Mouse (Mus musculus): ENCODE measurements around the gene Adra2b. TPM values are rescaled to one million over a fixed set of nuclear protein-coding genes. Genes with fewer than 3 reads are reported as not detected.

Adra2b gene
- polyA plus RNA-seq, 1 experiment = 2.4 TPM

DNA sequence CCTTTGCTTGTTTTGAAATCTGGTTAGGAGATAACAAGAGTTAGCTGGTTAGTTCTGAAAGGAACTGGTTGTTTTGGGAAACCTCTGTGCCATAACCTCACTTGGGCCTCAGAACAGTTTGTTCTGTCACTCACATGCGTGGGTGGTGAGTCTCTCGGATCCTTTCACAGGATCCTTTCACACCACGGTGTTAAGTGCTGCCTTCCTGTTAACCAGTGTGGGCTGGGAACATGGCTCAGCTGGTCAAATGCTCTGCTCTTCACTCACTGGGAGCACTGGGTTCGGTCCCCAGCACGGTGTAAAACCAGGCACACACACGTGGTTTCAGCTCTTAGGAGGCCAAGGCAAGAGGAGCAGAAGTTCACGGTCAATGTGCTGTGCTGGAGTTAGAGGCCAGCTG lies 38.6 kb upstream of the Adra2b start:
- Histone ChIP-seq H3K27me3 (ENCODE audit: control insufficient read depth) (peaks cover 3% of the 10 kb centered on the region; the same call in 1 of the 2 replicates), H3K4me1 (ENCODE audit: control insufficient read depth) (peaks cover 6% of the 10 kb centered on the region), H3K4me3 (replicated peaks) (no peak overlapping the region), H3K9me3 (ENCODE audit: control insufficient read depth, low read length) (no peaks in the 10 kb centered on the region), H3K36me3 (ENCODE audit: control insufficient read depth) (no peaks in the 10 kb centered on the region)
- TF ChIP-seq TAL1 (IDR thresholded peaks at IDR 0.05; ENCODE audit: low read length) = no peak
- TF ChIP-seq GATA1 (IDR thresholded peaks at IDR 0.05; ENCODE audit: low read length) = no peak

DNA sequence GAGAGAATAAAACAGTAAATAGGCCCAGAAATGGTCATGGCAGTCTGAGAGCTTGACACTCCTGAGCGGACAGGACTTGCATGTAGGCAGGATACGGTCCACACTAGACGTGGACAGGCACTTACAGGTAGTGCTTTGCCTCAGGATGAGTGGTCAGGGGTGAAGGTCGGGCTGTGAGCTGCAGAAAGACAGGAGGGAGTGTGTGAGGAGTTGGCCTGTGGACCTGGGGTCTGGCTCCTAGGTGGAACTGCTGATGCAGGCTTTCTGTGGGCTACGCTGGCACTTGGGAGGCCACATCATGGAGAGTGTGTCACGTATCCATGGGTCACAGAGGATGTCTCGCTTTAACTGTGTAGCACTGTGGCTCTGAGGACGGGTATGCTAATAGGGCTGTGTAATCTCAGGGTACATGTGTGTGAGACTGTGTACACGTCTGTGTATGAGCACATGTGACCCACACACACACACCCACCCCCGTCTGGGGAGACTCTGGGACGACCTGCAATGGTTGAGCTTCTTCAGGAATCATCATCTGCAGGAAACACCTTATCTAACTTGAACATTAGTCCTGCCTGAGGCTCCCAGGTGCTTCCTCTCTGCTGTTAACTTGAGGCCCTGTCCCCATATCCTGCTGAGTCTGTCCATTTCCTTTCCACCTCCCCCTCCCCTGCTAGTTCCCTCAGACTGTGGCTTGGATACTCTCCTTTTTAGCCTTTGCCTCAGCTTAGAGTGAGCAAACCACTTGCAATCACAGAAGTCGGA lies 34.7 kb upstream of the Adra2b start:
- TF ChIP-seq TAL1 (IDR thresholded peaks at IDR 0.05; ENCODE audit: low read length) = no peak
- TF ChIP-seq GATA1 (IDR thresholded peaks at IDR 0.05; ENCODE audit: low read length) = no peak
- no peaks in the 10 kb centered on the region for H3K36me3 ChIP-seq (ENCODE audit: control insufficient read depth)
- peaks cover 7% of the 10 kb centered on the region for H3K4me1 ChIP-seq (ENCODE audit: control insufficient read depth)
- peaks cover 3% of the 10 kb centered on the region for H3K27me3 ChIP-seq (ENCODE audit: control insufficient read depth)
- H3K4me3 ChIP-seq (replicated peaks) = no peak overlapping the region
- no peaks in the 10 kb centered on the region for H3K9me3 ChIP-seq (ENCODE audit: control insufficient read depth, low read length)

DNA sequence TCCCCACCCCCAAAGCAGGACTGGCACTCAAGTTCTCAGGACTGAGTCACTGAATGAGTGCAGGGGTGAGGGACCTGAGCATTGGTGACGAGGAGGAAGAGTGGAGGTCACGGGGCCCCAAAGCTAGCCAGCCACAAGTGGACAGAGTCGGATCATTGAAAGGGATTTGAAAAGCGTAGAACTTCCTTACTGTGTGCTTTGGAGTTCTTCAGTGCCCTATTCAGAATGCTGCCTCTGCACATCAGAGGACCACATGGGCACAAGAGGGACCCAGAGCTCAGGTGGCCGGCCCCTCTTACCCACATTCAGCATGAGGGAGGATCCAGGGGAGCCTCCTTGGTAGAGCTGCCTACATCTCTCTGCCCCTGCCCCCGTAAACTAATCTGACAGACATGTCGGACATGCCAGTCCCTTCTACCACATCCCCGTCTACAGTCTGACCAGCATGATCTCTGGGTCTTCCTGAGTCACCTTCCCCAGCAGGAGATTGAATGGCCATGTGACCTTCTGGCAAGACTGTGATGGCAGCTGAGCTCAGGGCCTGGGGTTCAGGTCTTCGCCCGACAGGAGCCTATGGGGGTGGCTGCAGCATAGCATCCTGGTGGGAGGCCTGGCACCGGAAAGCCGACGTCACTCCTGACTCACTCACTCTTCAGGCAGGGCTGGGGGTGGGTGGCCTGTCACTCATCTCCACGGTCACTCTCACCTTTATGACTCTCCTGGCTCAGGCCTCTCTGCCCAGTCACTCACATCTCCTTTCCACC lies 30.0 kb upstream of the Adra2b start:
- peaks cover 41% of the 10 kb centered on the region for H3K27me3 ChIP-seq (ENCODE audit: control insufficient read depth)
- no peaks in the 10 kb centered on the region for H3K9me3 ChIP-seq (ENCODE audit: control insufficient read depth, low read length)
- H3K36me3 ChIP-seq (ENCODE audit: control insufficient read depth) = no peaks in the 10 kb centered on the region
- TF ChIP-seq TAL1 (IDR thresholded peaks at IDR 0.05; ENCODE audit: low read length) (no peak), GATA1 (IDR thresholded peaks at IDR 0.05; ENCODE audit: low read length) (no peak)
- no peak overlapping the region for H3K4me3 ChIP-seq (replicated peaks)
- peaks cover 26% of the 10 kb centered on the region for H3K4me1 ChIP-seq (ENCODE audit: control insufficient read depth)

DNA sequence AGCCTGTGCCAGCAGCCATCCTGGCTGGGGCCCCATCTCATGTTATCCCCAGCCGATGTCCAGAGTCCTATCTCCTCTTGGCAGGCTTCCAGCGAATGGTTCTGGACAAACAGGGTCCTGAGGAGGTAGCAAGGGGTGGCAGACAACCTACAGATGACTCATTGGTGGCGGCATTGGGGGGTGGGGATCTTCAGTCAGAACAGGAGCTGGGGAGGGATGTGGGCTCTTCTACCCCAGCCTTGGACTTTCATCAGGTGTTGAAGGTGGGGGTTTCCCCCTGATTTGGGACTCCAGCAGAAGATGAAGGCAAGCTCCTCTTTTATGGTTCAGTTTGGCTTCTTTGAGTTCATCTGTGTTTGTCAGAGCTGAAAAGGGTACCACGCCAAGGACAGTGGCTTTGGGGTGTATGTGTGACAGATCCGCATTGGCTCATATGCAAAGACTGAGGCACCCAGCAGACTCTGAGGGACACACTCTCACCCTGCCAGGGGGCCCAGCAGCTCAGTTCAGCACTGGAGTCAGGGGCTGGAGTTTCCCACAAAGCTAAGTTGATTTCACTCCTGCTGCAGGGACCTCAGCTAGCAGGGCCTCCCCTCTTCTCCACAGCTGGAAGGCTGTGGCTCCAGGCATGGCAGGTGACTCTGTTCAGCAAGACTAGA lies 28.9 kb upstream of the Adra2b start:
- H3K4me3 ChIP-seq (replicated peaks) = no peak overlapping the region

DNA sequence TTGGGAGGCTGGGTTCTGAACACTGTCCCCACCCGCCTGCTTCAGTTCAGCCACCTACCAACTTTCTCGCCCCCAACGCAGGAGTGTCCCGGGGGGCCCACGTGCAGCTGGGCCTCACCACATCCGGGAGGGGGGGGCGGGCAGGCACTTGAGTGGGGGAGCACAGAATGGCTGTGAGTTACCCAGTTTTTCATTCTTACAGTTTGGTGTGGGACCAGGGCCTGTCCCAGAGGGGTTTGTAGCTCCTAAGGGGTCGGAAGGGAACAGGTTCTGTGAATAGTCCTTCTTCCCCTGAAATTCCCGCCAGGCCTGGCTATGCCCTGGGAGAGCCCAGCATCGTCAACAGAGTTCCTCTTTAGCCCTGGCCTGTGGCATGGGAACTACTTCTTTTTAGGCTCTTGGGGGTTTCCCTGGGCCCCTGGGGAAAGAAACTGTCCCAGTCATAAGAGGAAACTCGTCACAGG lies 27.9 kb upstream of the Adra2b start:
- Histone ChIP-seq H3K9me3 (ENCODE audit: control insufficient read depth, low read length) (no peaks in the 10 kb centered on the region), H3K4me3 (replicated peaks) (no peak overlapping the region), H3K27me3 (ENCODE audit: control insufficient read depth) (peaks cover 38% of the 10 kb centered on the region), H3K4me1 (ENCODE audit: control insufficient read depth) (peaks cover 20% of the 10 kb centered on the region), H3K36me3 (ENCODE audit: control insufficient read depth) (no peaks in the 10 kb centered on the region)
- no peak for TF ChIP-seq GATA1 (IDR thresholded peaks at IDR 0.05; ENCODE audit: low read length)
- no peak for TF ChIP-seq TAL1 (IDR thresholded peaks at IDR 0.05; ENCODE audit: low read length)

More for the DNA sequence above, 28.9 kb upstream of the Adra2b start:
- Histone ChIP-seq H3K36me3 (ENCODE audit: control insufficient read depth) (no peaks in the 10 kb centered on the region), H3K9me3 (ENCODE audit: control insufficient read depth, low read length) (no peaks in the 10 kb centered on the region), H3K4me1 (ENCODE audit: control insufficient read depth) (peaks cover 20% of the 10 kb centered on the region), H3K27me3 (ENCODE audit: control insufficient read depth) (peaks cover 38% of the 10 kb centered on the region)
- TF ChIP-seq GATA1 (IDR thresholded peaks at IDR 0.05; ENCODE audit: low read length) (no peak), TAL1 (IDR thresholded peaks at IDR 0.05; ENCODE audit: low read length) (no peak)

DNA sequence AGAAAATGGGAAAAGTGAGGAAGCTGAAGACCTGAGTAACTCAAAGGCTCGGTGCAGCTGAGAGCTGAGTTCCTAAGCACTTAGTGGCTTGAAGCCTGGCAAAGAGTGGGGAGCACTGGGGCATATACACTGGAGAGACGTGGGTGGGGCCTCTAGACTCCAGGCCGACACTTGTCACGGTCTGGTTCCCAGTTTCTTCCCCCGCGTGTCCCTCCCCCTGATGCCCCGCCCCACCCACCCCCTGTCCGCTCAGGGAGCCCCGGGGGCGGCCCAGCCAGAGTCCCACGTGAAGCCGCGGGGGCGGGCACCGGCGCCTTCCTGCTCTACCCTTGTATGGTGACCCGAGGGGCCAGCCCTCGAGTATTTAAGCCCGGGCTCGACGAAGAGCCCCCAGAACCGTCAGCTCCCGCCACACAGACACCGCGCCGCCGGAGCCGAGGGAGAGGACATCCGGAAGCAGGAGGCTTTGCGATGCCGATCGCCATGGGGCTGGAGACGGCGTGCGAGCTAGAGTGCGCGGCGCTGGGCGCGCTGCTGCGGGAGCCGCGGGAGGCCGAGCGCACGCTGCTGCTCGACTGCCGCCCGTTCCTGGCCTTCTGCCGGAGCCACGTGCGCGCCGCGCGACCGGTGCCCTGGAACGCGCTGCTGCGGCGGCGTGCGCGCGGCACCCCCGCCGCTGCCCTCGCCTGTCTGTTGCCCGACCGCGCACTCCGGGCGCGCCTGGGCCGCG lies 27.1 kb upstream of the Adra2b start, which contains the start of gene Dusp2:
TSS of gene Dusp2 (plus strand) at position 393 of the 730 bp plus-strand sequence.
- Histone ChIP-seq H3K36me3 (ENCODE audit: control insufficient read depth) (no peaks in the 10 kb centered on the region), H3K27me3 (ENCODE audit: control insufficient read depth) (peaks cover 38% of the 10 kb centered on the region), H3K4me1 (ENCODE audit: control insufficient read depth) (peaks cover 20% of the 10 kb centered on the region), H3K9me3 (ENCODE audit: control insufficient read depth, low read length) (no peaks in the 10 kb centered on the region), H3K4me3 (replicated peaks) (peak within 1 kb of the TSS; percentile 58)
- TF ChIP-seq TAL1 (IDR thresholded peaks at IDR 0.05; ENCODE audit: low read length) (no peak), GATA1 (IDR thresholded peaks at IDR 0.05; ENCODE audit: low read length) (no peak)

DNA sequence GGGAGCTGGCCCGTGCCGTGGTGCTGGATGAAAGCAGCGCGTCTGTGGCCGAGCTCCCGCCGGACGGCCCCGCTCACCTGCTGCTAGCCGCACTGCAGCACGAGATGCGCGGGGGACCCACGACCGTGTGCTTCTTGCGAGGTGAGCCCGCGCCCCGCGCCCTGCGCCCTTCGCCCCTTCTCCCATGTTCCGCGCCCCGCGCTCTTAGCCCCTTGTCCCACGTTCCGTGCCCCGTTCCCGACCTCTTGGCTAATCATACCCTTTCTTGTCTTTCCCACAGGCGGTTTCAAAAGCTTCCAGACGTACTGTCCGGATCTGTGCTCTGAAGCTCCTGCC lies 26.5 kb upstream of the Adra2b start:
- Histone ChIP-seq H3K36me3 (ENCODE audit: control insufficient read depth) (no peaks in the 10 kb centered on the region), H3K4me1 (ENCODE audit: control insufficient read depth) (peaks cover 20% of the 10 kb centered on the region), H3K27me3 (ENCODE audit: control insufficient read depth) (peaks cover 38% of the 10 kb centered on the region), H3K9me3 (ENCODE audit: control insufficient read depth, low read length) (no peaks in the 10 kb centered on the region), H3K4me3 (replicated peaks) (peak overlapping the region; percentile 58)
- TF ChIP-seq GATA1 (IDR thresholded peaks at IDR 0.05; ENCODE audit: low read length) = no peak
- no peak for TF ChIP-seq TAL1 (IDR thresholded peaks at IDR 0.05; ENCODE audit: low read length)

DNA sequence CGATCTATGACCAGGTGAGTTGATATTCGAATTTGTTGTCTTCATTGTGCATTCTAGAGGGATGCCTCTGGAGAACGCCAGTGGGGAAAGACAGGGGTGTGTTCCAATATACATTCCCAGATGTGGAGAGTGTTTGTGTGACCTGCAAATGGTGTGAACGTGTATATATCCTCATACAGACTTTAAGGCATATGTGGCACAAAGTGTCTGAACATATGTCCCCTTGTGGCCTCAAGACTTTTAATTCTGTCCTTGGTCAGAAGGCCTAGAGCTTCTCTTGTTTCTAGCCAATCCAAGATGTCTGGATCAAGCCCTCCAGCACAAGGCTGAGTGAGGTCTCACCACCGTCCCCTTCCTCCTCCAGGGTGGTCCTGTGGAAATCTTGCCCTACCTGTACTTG lies 26.1 kb upstream of the Adra2b start:
- H3K4me3 ChIP-seq (replicated peaks) = peak overlapping the region; percentile 58
- TF ChIP-seq TAL1 (IDR thresholded peaks at IDR 0.05; ENCODE audit: low read length) = no peak
- no peak for TF ChIP-seq GATA1 (IDR thresholded peaks at IDR 0.05; ENCODE audit: low read length)
- H3K27me3 ChIP-seq (ENCODE audit: control insufficient read depth) = peaks cover 38% of the 10 kb centered on the region
- no peaks in the 10 kb centered on the region for H3K9me3 ChIP-seq (ENCODE audit: control insufficient read depth, low read length)
- H3K36me3 ChIP-seq (ENCODE audit: control insufficient read depth) = no peaks in the 10 kb centered on the region
- H3K4me1 ChIP-seq (ENCODE audit: control insufficient read depth) = peaks cover 20% of the 10 kb centered on the region
